Mouse (Mus musculus) ES-E14 (cell line): ENCODE measurements at regions not wholly inside any gene's neighbourhood (a gene's known extent, or its start where the extent isn't known, plus 50 kb on each side); places are given as distances from the start of the nearest gene placed in this dataset.

Experiments used
- DNase-seq: peaks from one replicate; pipeline ENCODE4 v3.0.0-alpha.2; 2013; ENCODE audit warnings: low read depth, low spot score
- H3K27ac ChIP-seq: 2 replicates; pipeline ENCODE4 v1.5.1; 2012; ENCODE audit warnings: low read depth, mild to moderate bottlenecking, low read length, moderate library complexity, mixed read lengths; ENCODE audit not compliant: poor library complexity, insufficient read depth, severe bottlenecking
- H3K36me3 ChIP-seq: 2 replicates; pipeline ENCODE4 v1.6.1; 2012; ENCODE audit warnings: mild to moderate bottlenecking, low read length, moderate library complexity, mixed read lengths; ENCODE audit not compliant: control insufficient read depth, poor library complexity, insufficient read depth, severe bottlenecking
- H3K4me1 ChIP-seq, 2 experiments: fragments of 150-350 bp in 1 of 2; sonication (generic) in 1 of 2; 2 replicates each; pipeline ENCODE4 v1.6.1; 2012; ENCODE audit warnings: low read length in 2 of 2, mild to moderate bottlenecking in 1 of 2, mixed read lengths in 1 of 2; ENCODE audit not compliant: control insufficient read depth in 2 of 2, insufficient read depth in 2 of 2, poor library complexity in 1 of 2
- H3K4me3 ChIP-seq, 2 experiments: fragments of 150-350 bp in 1 of 2; sonication (generic) in 1 of 2; 2 replicates each; pipeline ENCODE4 v1.5.1; 2012; ENCODE audit warnings: low read length in 2 of 2, low read depth in 1 of 2, mild to moderate bottlenecking in 1 of 2, mixed read lengths in 1 of 2; ENCODE audit not compliant: insufficient read depth in 1 of 2, poor library complexity in 1 of 2, severe bottlenecking in 1 of 2
- H3K9ac ChIP-seq: 2 replicates; pipeline ENCODE4 v1.6.1; 2012; ENCODE audit warnings: low read depth, mild to moderate bottlenecking, low read length, mixed read lengths; ENCODE audit not compliant: poor library complexity, insufficient read depth, severe bottlenecking
- H3K9me3 ChIP-seq: fragments of 150-350 bp; sonication (generic); 2 replicates; pipeline ENCODE4 v1.6.1; 2012; ENCODE audit warnings: low read depth, mild to moderate bottlenecking, low read length; ENCODE audit not compliant: control insufficient read depth, insufficient read depth
- CHD2 ChIP-seq: IDR thresholded peaks from 2 replicates; pipeline ENCODE4 v1.6.1; 2014; ENCODE audit warnings: mild to moderate bottlenecking, low read depth, low read length, inconsistent platforms
- HCFC1 ChIP-seq: IDR thresholded peaks from 2 replicates; pipeline ENCODE4 v1.6.1; 2012; ENCODE audit warnings: low read length, inconsistent platforms, borderline replicate concordance; ENCODE audit not compliant: insufficient read depth
- MAFK ChIP-seq: IDR thresholded peaks from 2 replicates; pipeline ENCODE4 v1.6.1; 2014; ENCODE audit warnings: mild to moderate bottlenecking, low read depth, low read length, inconsistent platforms; ENCODE audit not compliant: insufficient read depth
- ZC3H11A ChIP-seq: IDR thresholded peaks from 2 replicates; pipeline ENCODE4 v1.6.1; 2012; ENCODE audit warnings: low read depth, mild to moderate bottlenecking, inconsistent platforms, low read length, borderline replicate concordance
- ZNF384 ChIP-seq: IDR thresholded peaks from 2 replicates; pipeline ENCODE4 v1.6.1; 2012; ENCODE audit warnings: low read depth, low read length, inconsistent platforms
- in situ Hi-C, 2 experiments: fragments of 600-800 bp; cut with MboI; formaldehyde crosslinking; loops; one replicate each; pipeline ENCODE4 v1.15.1; 2025; ENCODE audit warnings: low sequenced_read_pairs in 2 of 2, inconsistent platforms in 1 of 2; ENCODE audit not compliant: unreplicated experiment in 2 of 2

DNA sequence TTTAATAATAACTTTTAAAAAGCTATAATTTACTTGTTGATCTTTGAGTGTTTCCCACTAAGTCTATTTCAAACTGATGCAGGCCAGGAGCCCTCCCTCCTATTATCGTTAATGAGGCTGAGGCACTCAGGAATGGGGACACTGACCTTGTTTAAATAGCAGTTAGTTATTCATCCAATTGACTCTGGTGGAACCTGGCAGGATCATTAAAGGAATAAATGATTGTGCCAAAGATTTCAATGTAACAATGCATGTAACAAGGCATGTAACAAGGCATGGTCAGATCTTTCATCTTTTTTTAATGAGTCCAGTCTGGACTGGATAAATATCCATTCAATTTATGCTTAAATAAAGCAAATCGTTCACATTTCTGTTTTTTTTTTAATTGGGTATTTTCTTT is 393.6 kb upstream of the Gm10800 start:
- no peak overlapping the region for H3K4me3 ChIP-seq
- no peak overlapping the region for H3K27ac ChIP-seq
- H3K36me3 ChIP-seq, result no peaks in the 10 kb centered on the region
- no peak overlapping the region for H3K9ac ChIP-seq
- H3K9me3 ChIP-seq, result no peaks in the 10 kb centered on the region
- no peak for TF ChIP-seq ZC3H11A
- no peak for TF ChIP-seq CHD2
- TF ChIP-seq ZNF384, result no peak
- TF ChIP-seq HCFC1, result no peak
- no peaks in the 10 kb centered on the region for H3K4me1 ChIP-seq
- no peak for DNase-seq
- in situ Hi-C loops, result no loop called here

GRCm38 (mm10) chr2:99046557-99047233 is 379.6 kb upstream of the Gm10800 start:
- Histone ChIP-seq H3K9ac (no peak overlapping the region), H3K4me3 (no peak overlapping the region), H3K9me3 (no peaks in the 10 kb centered on the region), H3K36me3 (no peaks in the 10 kb centered on the region), H3K4me1 (no peaks in the 10 kb centered on the region), H3K27ac (no peak overlapping the region)
- TF ChIP-seq HCFC1 (no peak), ZC3H11A (no peak), MAFK (no peak), CHD2 (no peak), ZNF384 (no peak)
- DNase-seq, result no peak
- in situ Hi-C loops, result no loop called here

DNA sequence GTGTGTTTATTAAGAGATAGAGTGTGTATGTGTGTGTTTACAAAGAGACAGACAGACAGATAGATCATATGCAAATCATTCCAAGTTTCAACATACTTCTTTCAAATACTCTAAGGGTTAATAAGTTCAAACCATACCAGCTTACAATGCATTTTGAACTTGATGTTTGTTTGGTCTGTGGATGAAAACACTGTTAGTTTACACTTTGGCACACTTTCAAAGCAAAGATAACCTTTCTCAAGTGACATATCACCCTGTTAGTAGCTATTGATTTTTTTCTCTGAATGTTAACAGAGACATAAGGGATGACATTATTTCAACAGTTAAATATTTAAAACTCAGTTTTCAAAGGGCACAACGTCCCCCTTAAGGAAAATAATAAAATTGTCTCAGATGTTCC is 329.5 kb upstream of the Gm10800 start:
- Histone ChIP-seq H3K9ac (no peak overlapping the region), H3K4me3 (no peak overlapping the region), H3K36me3 (no peaks in the 10 kb centered on the region), H3K27ac (no peak overlapping the region), H3K4me1 (no peaks in the 10 kb centered on the region), H3K9me3 (no peaks in the 10 kb centered on the region)
- in situ Hi-C loops, result no loop called here
- no peak for DNase-seq
- TF ChIP-seq ZC3H11A, result no peak
- no peak for TF ChIP-seq MAFK
- no peak for TF ChIP-seq CHD2
- no peak for TF ChIP-seq HCFC1
- TF ChIP-seq ZNF384, result no peak

DNA sequence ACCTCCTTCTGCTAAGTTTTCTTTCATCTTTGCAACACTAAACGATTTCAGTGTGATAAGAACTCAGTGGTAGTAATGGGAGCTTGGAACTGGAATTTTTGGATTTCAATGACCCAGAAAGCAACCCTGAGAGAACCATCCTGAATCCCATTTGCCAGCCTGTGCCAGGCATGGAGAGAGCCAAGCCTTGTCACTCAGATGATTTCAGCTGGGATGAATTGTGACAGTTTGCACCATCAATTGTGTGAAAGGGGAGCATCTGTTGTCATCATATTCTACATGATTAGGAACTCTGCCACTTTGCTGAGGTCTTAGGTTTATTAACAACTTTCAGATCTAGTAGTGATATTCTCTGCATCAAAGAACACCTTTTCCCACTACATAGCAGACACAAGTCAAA is 328.4 kb upstream of the Gm10800 start:
- no peak for TF ChIP-seq MAFK
- Histone ChIP-seq H3K27ac (no peak overlapping the region), H3K9me3 (no peaks in the 10 kb centered on the region), H3K9ac (no peak overlapping the region), H3K4me3 (no peak overlapping the region), H3K36me3 (no peaks in the 10 kb centered on the region), H3K4me1 (no peaks in the 10 kb centered on the region)
- no peak for DNase-seq
- in situ Hi-C loops, result no loop called here

DNA sequence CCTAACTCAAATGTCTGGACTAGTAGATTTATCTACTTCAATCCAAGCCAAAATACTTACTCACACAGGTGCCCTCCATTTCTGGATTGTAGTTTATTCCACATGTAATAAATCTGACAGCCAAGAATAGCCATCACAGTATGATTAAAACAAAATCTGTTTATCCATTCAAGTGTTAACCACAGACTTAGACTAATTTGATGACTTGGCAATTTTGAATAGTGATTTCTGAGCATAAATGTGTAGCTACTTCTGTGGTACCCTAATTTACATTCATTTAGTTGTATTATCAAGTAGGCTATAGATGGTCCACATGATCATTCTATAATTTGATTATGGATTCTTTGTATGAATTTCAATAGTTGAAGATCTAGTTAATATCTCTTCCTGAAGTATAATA is 287.5 kb upstream of the Gm10800 start:
- in situ Hi-C loops, result no loop called here
- DNase-seq, result no peak
- TF ChIP-seq ZC3H11A (no peak), MAFK (peak; percentile 67), HCFC1 (no peak), ZNF384 (no peak), CHD2 (no peak)

More for the DNA sequence above, 287.5 kb upstream of the Gm10800 start:
- Histone ChIP-seq H3K36me3 (no peaks in the 10 kb centered on the region), H3K4me3 (no peak overlapping the region), H3K9me3 (no peaks in the 10 kb centered on the region), H3K9ac (no peak overlapping the region), H3K4me1 (no peaks in the 10 kb centered on the region), H3K27ac (no peak overlapping the region)
